Mouse (Mus musculus): Measurements from ENCODE around the gene Map4k4.

GRCm38 (mm10) chr1:40000476-40000875 lies 99.8 kb downstream of the Map4k4 start:
- TF ChIP-seq CTCF (IDR thresholded peaks at IDR 0.05; ENCODE audit: insufficient read depth, low read length) (no peak), POLR2A (IDR thresholded peaks at IDR 0.05; ENCODE audit: borderline replicate concordance, extremely low read depth, low read depth, low read length) (no peak)

Measured in lung, adult 2 months (tissue).